Mouse (Mus musculus) CD4-positive, CD25-positive, alpha-beta regulatory T cell (primary cell): ENCODE results near the gene Dpp8. TPM values are rescaled to one million over a fixed set of nuclear protein-coding genes. Genes with fewer than 3 reads are reported as not detected.

Experiments
- polyA plus RNA-seq: library from polyadenylated mRNA; unstranded; fragments of 100-300 nt; shearing (Covaris generic); gene quantifications from one replicate; pipeline ENCODE4 v1.2.1, GENCODE M21; 2017

The Dpp8 gene
- polyA plus RNA-seq = 69.8 TPM

DNA sequence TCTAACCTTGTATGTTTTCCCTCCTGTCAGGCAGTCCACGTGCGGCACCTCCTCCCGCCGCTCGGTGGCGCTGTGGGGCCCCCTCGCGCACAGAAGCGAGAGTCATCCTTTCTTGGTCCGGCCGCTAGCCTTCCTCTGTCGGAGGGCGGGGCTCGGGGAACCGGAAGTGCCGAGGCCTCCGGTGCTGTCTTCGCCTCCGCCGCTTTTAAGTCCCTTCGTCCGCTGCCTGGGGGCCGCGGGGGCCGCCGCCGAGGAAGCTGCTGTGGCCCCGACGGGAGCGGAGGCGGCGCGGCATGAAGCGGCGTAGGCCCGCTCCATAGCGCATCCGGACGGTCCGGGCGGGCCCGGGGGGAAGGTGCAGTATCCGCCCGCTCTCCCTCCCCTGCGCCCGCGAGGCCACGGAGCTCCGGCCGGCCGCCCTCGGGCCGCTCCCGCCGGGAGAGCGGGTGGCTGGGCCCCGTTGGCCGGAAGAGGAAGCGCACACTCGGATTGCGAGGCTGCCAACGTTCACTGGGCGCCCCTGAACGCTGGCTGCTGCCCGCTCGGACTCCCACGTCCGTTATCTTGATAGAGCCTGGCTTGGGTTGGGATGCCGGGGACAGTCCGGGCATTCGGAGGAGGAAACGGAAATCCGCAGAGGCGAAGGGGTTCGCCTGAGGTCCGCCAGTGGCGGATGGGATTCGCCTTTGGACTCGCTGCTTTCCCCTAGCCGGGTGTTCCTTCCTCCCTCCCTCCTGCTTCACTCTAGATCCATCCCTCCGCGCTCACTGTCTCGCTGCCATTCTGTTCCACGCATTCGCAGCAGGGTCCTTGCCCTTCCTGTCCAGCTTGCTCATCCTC lies at the start of gene Dpp8:
Gene Dpp8, plus strand, starts transcription at position 146 of the 840 bp plus-strand sequence.

DNA sequence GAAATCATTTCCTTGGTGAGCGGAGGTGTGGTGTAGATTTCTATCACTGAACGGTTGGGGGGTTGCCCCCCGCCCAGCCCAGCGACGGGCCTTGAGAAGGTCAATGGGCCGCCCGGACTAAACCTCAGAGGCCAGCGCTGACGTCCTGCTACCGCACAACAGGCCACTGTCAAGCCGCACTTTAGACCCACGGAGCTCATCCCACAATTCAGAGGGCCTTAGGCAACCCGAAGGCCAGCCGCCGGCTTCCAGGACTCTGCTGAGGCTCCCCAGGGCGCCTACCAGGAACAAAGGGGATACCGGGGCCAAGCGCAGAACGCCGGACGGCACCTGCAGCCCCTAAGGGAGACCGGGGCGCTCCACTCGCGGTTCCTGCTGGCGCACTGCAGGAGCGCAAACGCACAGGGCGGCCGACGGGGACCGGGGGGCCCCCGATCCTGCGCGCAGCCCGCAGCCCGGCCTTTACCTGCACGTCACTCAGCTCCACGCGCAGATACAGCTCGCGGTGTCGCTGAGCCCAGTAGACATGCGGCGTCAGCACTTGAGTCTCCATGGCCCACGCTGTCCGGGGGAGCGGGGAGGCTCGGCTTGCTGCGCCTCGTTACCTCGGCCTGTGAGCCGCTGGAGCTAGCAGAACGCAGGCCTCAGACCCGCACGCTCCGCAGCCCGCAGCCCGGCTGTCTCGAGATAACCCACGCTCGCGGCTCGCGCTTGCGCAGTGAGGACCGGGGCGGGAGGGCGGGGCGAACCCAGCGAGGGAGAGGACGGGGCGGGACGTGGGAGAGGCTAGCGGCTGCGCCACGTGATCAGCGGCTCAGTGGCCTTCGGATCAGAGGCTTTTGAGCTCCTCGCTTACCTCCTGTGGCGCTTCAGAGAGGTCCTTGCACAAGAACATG lies 11.0 kb upstream of the Dpp8 start, which contains the start of gene Hacd3:
Gene Hacd3, minus strand, starts transcription at position 703 of the 896 bp plus-strand sequence.

DNA sequence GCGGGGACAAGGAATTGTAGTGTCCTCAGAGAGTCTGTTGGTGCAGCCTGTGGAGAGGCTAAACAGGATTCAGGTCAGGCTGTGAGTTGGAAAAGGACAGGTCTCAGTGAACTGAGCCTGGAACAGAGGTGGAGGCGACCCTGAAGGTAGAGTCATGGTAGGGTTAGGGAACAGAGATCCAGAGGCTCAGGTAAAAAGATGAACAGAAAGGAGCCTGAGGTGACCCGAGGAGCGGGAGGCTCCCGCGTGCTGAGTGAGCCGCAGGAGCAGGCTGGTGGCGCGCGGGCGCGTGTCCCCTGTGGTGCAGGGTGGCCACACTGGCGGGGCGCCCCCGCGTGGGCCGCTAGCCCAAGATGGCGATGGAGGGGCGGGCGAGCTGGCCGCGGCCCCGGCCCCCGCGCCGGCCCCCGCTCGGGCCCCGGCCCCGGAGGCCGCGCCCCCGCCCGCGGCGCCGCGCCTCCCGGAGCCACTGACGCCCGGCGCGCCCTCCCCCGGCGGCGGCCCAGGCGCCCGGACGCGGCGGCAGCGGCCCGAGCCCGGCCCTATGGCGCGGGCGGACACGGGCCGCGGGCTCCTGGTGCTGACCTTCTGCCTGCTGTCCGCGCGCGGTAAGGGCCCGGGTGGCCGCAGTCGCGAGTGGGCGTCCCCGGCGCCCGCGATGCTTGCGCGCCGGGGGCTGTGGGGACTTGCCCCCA lies 68.9 kb downstream of the Dpp8 start, which contains the start of gene Igdcc4:
Gene Igdcc4, plus strand, starts transcription at position 496 of the 695 bp plus-strand sequence.

Other genes starting within 250 kb of the Dpp8 start
- 24.4 TPM for gene Dennd4a, start 221.1 kb upstream of the Dpp8 start, polyA plus RNA-seq
- gene Slc24a1, start 80.8 kb upstream of the Dpp8 start, polyA plus RNA-seq = 0.12 TPM
- gene Ints14, start 71.5 kb upstream of the Dpp8 start, polyA plus RNA-seq = 46.5 TPM
- gene Hacd3, start 10.7 kb upstream of the Dpp8 start, polyA plus RNA-seq = 118 TPM
- gene Igdcc4, start 69.1 kb downstream of the Dpp8 start, polyA plus RNA-seq = 0.19 TPM
- 0.06 TPM for gene Igdcc3, start 108.8 kb downstream of the Dpp8 start, polyA plus RNA-seq
- gene Parp16, start 162.9 kb downstream of the Dpp8 start, polyA plus RNA-seq = 10.5 TPM
- 0.07 TPM for gene Cilp, start 232.8 kb downstream of the Dpp8 start, polyA plus RNA-seq